Mouse (Mus musculus): Measurements from ENCODE around the gene 4930558K02Rik. TPM values are rescaled to one million over a fixed set of nuclear protein-coding genes. Genes with fewer than 3 reads are reported as not detected.

4930558K02Rik gene
- polyA plus RNA-seq, 1 experiment from 2014 or later, result not detected

DNA sequence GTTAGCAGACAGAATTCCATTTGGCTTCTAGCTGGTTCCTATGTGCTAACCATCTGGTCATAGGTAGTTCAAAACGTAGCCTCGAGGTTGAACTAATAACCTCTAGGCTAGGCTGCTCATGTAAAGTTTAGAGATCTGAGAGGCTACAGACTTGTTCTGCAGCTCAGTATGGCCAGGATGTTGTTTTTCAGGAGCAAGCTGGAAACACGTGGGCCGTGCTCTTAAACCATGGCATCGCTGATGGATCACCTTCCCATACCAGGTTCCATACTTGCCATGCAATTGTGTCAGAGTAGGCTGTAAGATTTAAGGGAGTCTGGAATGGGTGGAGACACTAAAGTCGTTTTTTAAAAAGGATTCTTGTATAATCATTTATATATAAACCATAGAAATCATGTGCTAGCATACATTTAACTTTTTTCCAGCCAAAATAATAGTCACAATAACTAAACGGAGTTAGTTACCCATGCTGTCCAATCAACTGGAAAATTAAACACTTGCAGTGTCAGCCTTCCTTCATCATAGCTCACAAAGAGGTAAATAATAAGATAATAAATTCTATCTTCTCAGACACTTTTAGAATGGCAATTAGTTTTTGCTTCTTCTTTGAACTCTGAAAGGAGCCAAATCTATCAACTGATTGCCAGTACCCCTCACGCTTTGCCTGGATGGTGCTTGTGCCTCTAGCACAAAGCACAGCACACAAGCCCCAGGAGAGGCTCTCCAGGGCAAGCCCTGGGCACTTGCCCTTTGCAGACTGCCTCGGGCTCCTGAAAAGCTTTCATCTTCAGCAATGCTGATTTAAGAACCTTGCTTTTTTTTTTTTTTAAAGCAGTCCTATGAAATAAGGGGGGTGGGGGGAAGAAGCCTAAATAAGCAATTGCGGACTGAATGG lies 11.5 kb upstream of the 4930558K02Rik start:
- WGBS, result 32% methylated on average over 10 of the region's 10 CpGs
- peaks cover 10% of the 10 kb centered on the region for H3K4me1 ChIP-seq
- no peak overlapping the region for H3K9ac ChIP-seq
- ATAC-seq (ENCODE audit: low FRiP score, low read depth), result no peak
- no peaks in the 10 kb centered on the region for H3K27me3 ChIP-seq (replicated peaks)
- H3K4me2 ChIP-seq (replicated peaks), result no peak overlapping the region
- H3K4me3 ChIP-seq, result no peak overlapping the region
- H3K9me3 ChIP-seq, result no peaks in the 10 kb centered on the region
- no peaks in the 10 kb centered on the region for H3K36me3 ChIP-seq
- H3K27ac ChIP-seq, result no peak overlapping the region

GRCm38 (mm10) chr1:161983979-161984566 lies 4.6 kb upstream of the 4930558K02Rik start:
- 14% methylated on average over 4 of the region's 4 CpGs for WGBS
- no peak overlapping the region for H3K9ac ChIP-seq
- H3K4me3 ChIP-seq, result no peak overlapping the region
- H3K4me2 ChIP-seq (replicated peaks), result no peak overlapping the region
- no peaks in the 10 kb centered on the region for H3K36me3 ChIP-seq
- ATAC-seq (ENCODE audit: low FRiP score, low read depth), result no peak
- peaks cover 11% of the 10 kb centered on the region; the same call in 1 of the 2 replicates for H3K4me1 ChIP-seq
- H3K27me3 ChIP-seq (replicated peaks), result no peaks in the 10 kb centered on the region
- no peaks in the 10 kb centered on the region for H3K9me3 ChIP-seq
- no peak overlapping the region for H3K27ac ChIP-seq

GRCm38 (mm10) chr1:161983451-161983850 lies 4.0 kb upstream of the 4930558K02Rik start:
- Histone ChIP-seq H3K9me3 (no peaks in the 10 kb centered on the region), H3K27ac (no peak overlapping the region), H3K36me3 (no peaks in the 10 kb centered on the region), H3K4me2 (replicated peaks) (no peak overlapping the region), H3K27me3 (replicated peaks) (no peaks in the 10 kb centered on the region), H3K4me1 (peaks cover 11% of the 10 kb centered on the region; the same call in 1 of the 2 replicates), H3K9ac (no peak overlapping the region), H3K4me3 (no peak overlapping the region)
- ATAC-seq (ENCODE audit: low FRiP score, low read depth), result no peak
- 57% methylated on average over 6 of the region's 6 CpGs for WGBS

- no peak overlapping the region for H3K9ac ChIP-seq
- no peak for ATAC-seq (ENCODE audit: low FRiP score, low read depth)
- no peaks in the 10 kb centered on the region for H3K27me3 ChIP-seq (replicated peaks)
- peaks cover 11% of the 10 kb centered on the region; the same call in 1 of the 2 replicates for H3K4me1 ChIP-seq
- no peak overlapping the region for H3K4me2 ChIP-seq (replicated peaks)
- WGBS, result 88% methylated on average over 9 of the region's 9 CpGs
- no peak overlapping the region for H3K27ac ChIP-seq
- H3K4me3 ChIP-seq, result no peak overlapping the region
- H3K36me3 ChIP-seq, result no peaks in the 10 kb centered on the region
- no peaks in the 10 kb centered on the region for H3K9me3 ChIP-seq
Measured at GRCm38 (mm10) chr1:161980626-161981298, 1.3 kb upstream of the 4930558K02Rik start.

DNA sequence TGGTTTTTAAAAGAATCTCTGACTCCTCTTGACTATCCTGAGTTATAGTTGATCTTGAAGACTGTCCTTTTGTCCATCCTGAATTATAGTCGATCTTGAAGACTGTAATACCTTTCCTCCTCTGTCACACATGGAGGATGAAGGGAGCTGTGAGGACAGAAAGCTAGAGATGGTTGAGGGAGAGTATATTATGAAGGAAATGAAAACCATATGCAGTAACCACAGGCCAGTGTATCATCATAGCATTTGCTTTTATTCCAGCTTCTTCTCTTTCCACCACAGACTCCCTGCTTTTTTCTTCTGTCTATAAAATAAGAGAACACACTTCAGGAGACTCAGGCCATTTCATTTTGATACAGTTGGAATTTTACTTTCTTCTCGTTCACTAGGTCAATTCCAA lies 610 bp upstream of the 4930558K02Rik start:
- 81% methylated on average over 2 of the region's 2 CpGs for WGBS
- ATAC-seq (ENCODE audit: low FRiP score, low read depth), result no peak
- no peaks in the 10 kb centered on the region for H3K27me3 ChIP-seq (replicated peaks)
- no peaks in the 10 kb centered on the region for H3K9me3 ChIP-seq
- no peak overlapping the region for H3K9ac ChIP-seq
- H3K36me3 ChIP-seq, result no peaks in the 10 kb centered on the region
- H3K4me2 ChIP-seq (replicated peaks), result no peak overlapping the region
- H3K4me1 ChIP-seq, result peaks cover 11% of the 10 kb centered on the region; the same call in 1 of the 2 replicates
- H3K4me3 ChIP-seq, result no peak overlapping the region
- H3K27ac ChIP-seq, result no peak overlapping the region

DNA sequence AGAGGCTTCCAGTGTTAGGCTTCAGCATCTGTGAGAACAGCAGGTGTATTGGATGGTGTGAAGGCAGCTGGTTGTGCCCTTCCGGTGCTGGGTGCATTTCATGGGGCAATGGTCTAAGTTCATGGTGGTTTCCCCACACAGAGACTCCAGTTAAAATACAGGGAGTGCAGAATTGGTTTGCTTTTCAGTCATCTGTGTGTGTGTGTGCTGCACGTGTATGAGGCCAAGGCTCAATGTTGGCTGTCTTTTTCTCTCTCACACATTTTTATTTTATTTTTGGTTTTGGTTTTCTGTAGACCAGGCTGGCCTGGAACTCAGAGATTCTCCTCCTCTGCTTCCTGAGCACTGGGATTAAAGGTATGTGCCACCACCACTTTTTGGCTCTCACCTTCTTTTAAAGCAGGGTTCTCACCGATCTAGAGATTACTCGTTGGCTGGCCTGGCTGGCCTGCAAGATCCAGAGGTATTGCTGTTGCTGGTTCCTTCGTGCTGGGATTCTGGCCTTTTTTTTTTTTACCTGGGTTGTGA lies 1.2 kb downstream of the 4930558K02Rik start:
- Histone ChIP-seq H3K9me3 (no peaks in the 10 kb centered on the region), H3K36me3 (no peaks in the 10 kb centered on the region), H3K4me2 (replicated peaks) (no peak overlapping the region), H3K27me3 (replicated peaks) (no peaks in the 10 kb centered on the region), H3K9ac (no peak overlapping the region), H3K4me3 (no peak overlapping the region), H3K27ac (no peak overlapping the region), H3K4me1 (no peaks in the 10 kb centered on the region)
- WGBS, result 93% methylated on average over 5 of the region's 5 CpGs
- ATAC-seq (ENCODE audit: low FRiP score, low read depth), result no peak

DNA sequence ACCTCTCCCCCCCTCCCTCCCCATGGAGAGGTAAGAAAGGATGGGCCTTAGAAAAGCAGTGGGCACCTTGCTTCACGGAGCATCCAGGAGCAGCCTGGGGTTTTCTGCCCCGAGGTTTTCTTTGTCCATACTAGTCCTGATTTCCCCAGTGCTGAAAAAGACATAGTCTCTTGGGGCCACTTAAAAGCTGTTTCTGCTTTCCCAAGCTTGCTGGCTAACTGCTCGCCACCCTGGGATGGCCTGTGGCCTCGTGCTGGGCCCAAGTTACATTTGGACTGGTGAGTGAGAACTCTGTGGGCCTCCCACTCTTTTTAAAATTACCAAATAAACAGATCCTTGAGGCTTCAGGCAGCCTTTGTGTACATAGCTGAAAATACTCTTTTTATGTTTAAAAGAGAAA lies 2.1 kb downstream of the 4930558K02Rik start:
- Histone ChIP-seq H3K4me3 (no peak overlapping the region), H3K9ac (no peak overlapping the region; the same call in 1 of the 2 replicates), H3K4me1 (no peaks in the 10 kb centered on the region), H3K27ac (no peak overlapping the region), H3K36me3 (no peaks in the 10 kb centered on the region), H3K9me3 (no peaks in the 10 kb centered on the region), H3K27me3 (replicated peaks) (no peaks in the 10 kb centered on the region), H3K4me2 (replicated peaks) (no peak overlapping the region)
- 65% methylated on average over 4 of the region's 4 CpGs for WGBS
- ATAC-seq (ENCODE audit: low FRiP score, low read depth), result no peak

DNA sequence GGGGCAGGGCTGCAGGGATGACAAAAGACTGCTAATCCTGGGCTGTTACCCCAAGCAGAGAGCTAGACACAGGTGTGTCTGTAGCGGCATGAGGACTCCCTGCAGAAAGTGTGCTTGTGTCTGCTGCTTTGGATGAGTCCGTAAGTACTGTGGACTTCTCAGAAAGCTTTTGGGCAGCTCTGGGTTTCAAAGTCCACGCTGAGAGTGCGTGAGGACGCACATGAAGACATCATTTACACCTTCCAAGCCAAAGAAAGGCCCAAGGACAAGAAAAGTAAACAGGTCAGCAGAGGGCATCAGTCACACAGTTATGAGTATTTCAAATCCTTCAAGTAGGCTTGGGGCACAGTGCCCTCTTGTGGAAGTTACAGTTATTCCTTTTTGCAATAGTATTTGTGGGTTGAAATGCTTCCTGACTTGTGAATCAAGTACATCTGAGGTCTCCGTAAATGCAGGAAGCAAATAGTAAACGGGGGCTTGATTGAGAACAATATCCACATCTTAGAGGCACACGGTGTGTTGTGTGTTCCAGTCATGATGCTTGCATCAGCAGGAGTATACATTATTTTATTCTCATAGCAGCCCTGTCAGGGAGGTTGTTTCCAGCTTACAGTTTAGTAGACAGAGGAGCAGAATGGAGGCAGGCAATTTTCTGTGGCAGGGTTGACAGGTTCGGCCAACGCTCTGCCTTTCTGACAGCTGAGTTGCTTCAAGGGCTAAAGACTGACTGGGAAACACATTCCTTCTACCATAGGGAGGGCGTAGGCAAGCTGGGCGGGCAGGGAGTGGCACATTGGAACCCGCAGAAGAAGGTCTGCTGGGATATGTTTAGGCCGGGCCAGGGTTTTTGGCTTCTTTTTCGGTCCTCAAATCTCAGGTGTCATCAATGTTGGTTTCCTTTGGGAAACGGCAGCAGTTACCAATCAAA lies 2.9 kb downstream of the 4930558K02Rik start:
- 53% methylated on average over 16 of the region's 16 CpGs for WGBS
- Histone ChIP-seq H3K27me3 (replicated peaks) (no peaks in the 10 kb centered on the region), H3K36me3 (no peaks in the 10 kb centered on the region), H3K4me2 (replicated peaks) (no peak overlapping the region), H3K4me1 (no peaks in the 10 kb centered on the region), H3K9me3 (no peaks in the 10 kb centered on the region), H3K27ac (no peak overlapping the region), H3K9ac (no peak overlapping the region; the same call in 1 of the 2 replicates), H3K4me3 (no peak overlapping the region)
- peak; percentile 67 for ATAC-seq (ENCODE audit: low FRiP score, low read depth)

GRCm38 (mm10) chr1:161972233-161972632 lies 7.2 kb downstream of the 4930558K02Rik start:
- no peak for ATAC-seq (ENCODE audit: low FRiP score, low read depth)
- Histone ChIP-seq H3K9ac (no peak overlapping the region), H3K9me3 (no peaks in the 10 kb centered on the region), H3K4me2 (replicated peaks) (no peak overlapping the region), H3K4me3 (no peak overlapping the region), H3K4me1 (peaks cover 12% of the 10 kb centered on the region), H3K36me3 (peaks cover 6% of the 10 kb centered on the region; the same call in 1 of the 2 replicates), H3K27ac (no peak overlapping the region), H3K27me3 (replicated peaks) (no peaks in the 10 kb centered on the region)
- 92% methylated on average over 8 of the region's 8 CpGs for WGBS

DNA sequence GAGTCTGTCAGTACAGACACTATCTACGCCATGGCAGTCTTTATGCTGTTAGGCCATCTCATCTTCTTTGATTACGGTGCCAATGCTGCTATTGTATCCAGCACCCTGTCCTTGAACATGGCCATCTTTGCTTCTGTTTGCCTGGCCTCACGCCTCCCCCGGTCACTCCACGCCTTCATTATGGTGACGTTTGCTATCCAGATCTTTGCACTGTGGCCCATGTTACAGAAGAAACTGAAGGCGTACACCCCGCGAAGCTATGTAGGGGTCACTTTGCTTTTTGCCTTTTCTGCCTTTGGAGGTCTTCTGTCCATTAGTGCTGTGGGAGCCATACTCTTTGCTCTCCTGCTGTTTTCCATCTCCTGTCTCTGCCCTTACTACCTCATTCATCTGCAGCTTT lies 8.6 kb downstream of the 4930558K02Rik start:
- WGBS, result 97% methylated on average over 9 of the region's 9 CpGs
- H3K4me1 ChIP-seq, result peaks cover 12% of the 10 kb centered on the region
- no peaks in the 10 kb centered on the region for H3K27me3 ChIP-seq (replicated peaks)
- no peak overlapping the region for H3K27ac ChIP-seq
- H3K4me2 ChIP-seq (replicated peaks), result no peak overlapping the region
- peaks cover 6% of the 10 kb centered on the region; the same call in 1 of the 2 replicates for H3K36me3 ChIP-seq
- no peak overlapping the region for H3K9ac ChIP-seq
- ATAC-seq (ENCODE audit: low FRiP score, low read depth), result no peak
- H3K4me3 ChIP-seq, result no peak overlapping the region
- H3K9me3 ChIP-seq, result no peaks in the 10 kb centered on the region

Measured in neural tube, embryonic 12.5 days (tissue).